Mouse (Mus musculus): ENCODE data around the gene Prkca. TPM values are rescaled to one million over a fixed set of nuclear protein-coding genes. Genes with fewer than 3 reads are reported as not detected.

The Prkca gene
- total RNA-seq, 4 experiments from 2014 or later: 28.2 to 38.1 (median 33.4) TPM

GRCm38 (mm10) chr11:108299913-108300312 lies 43.8 kb downstream of the Prkca start:
- DNase-seq (ENCODE audit: low spot score): no peak

- DNase-seq (ENCODE audit: low spot score): no peak
These were observed 45.8 kb downstream of the Prkca start for GRCm38 (mm10) chr11:108297956-108298355.

- no peak for DNase-seq (ENCODE audit: low spot score)
These were observed 48.4 kb downstream of the Prkca start for GRCm38 (mm10) chr11:108295373-108295772.

- no peak for DNase-seq (ENCODE audit: low spot score)
These were observed 49.4 kb downstream of the Prkca start for GRCm38 (mm10) chr11:108294305-108294813.

GRCm38 (mm10) chr11:108293843-108294242 lies 49.9 kb downstream of the Prkca start:
- no peak for DNase-seq (ENCODE audit: low spot score)

GRCm38 (mm10) chr11:108289192-108289591 lies 54.5 kb downstream of the Prkca start:
- DNase-seq (ENCODE audit: low spot score): no peak

- no peak for DNase-seq (ENCODE audit: low spot score)
These were observed 56.4 kb downstream of the Prkca start for GRCm38 (mm10) chr11:108287321-108287720.

GRCm38 (mm10) chr11:108285046-108285445 lies 58.7 kb downstream of the Prkca start:
- no peak for DNase-seq (ENCODE audit: low spot score)

- DNase-seq (ENCODE audit: low spot score): no peak
These were observed 60.8 kb downstream of the Prkca start for GRCm38 (mm10) chr11:108282850-108283459.

- DNase-seq (ENCODE audit: low spot score): no peak
These were observed 63.9 kb downstream of the Prkca start for GRCm38 (mm10) chr11:108279748-108280373.

GRCm38 (mm10) chr11:108277096-108277495 lies 66.6 kb downstream of the Prkca start:
- DNase-seq (ENCODE audit: low spot score): no peak

GRCm38 (mm10) chr11:108276148-108276547 lies 67.6 kb downstream of the Prkca start:
- no peak for DNase-seq (ENCODE audit: low spot score)

GRCm38 (mm10) chr11:108274046-108274445 lies 69.7 kb downstream of the Prkca start:
- no peak for DNase-seq (ENCODE audit: low spot score)

- no peak for DNase-seq (ENCODE audit: low spot score)
These were observed 70.2 kb downstream of the Prkca start for GRCm38 (mm10) chr11:108273415-108273965.

- no peak for DNase-seq (ENCODE audit: low spot score)
These were observed 70.9 kb downstream of the Prkca start for GRCm38 (mm10) chr11:108272601-108273414.

GRCm38 (mm10) chr11:108271305-108271704 lies 72.4 kb downstream of the Prkca start:
- no peak for DNase-seq (ENCODE audit: low spot score)

GRCm38 (mm10) chr11:108269516-108269915 lies 74.2 kb downstream of the Prkca start:
- no peak for DNase-seq (ENCODE audit: low spot score)

GRCm38 (mm10) chr11:108268421-108269322 lies 75.1 kb downstream of the Prkca start:
- DNase-seq (ENCODE audit: low spot score): no peak

- no peak for DNase-seq (ENCODE audit: low spot score)
These were observed 75.9 kb downstream of the Prkca start for GRCm38 (mm10) chr11:108267825-108268224.

- no peak for DNase-seq (ENCODE audit: low spot score)
These were observed 76.7 kb downstream of the Prkca start for GRCm38 (mm10) chr11:108267066-108267465.

- DNase-seq (ENCODE audit: low spot score): no peak
These were observed 79.9 kb downstream of the Prkca start for GRCm38 (mm10) chr11:108263868-108264267.
